Mouse (Mus musculus): ENCODE data around the gene Nfkb1. TPM values are rescaled to one million over a fixed set of nuclear protein-coding genes. Genes with fewer than 3 reads are reported as not detected.
A peak's percentile ranks its signal among the peaks of the same experiment; 100 is the strongest.

Nfkb1 gene
- polyA plus RNA-seq, 1 experiment from 2014 or later, result 16.0 TPM

GRCm38 (mm10) chr3:135631096-135631457, 60.3 kb downstream of the Nfkb1 start:
- DNase-seq (ENCODE audit: low spot score), result no peak
- WGBS, result 60% methylated on average over 10 of the region's 10 CpGs
- peaks cover 31% of the 10 kb centered on the region for H3K4me1 ChIP-seq

GRCm38 (mm10) chr3:135630430-135631095, 60.8 kb downstream of the Nfkb1 start:
- no peak overlapping the region for H3K27ac ChIP-seq
- H3K9me3 ChIP-seq, result no peaks in the 10 kb centered on the region
- H3K4me3 ChIP-seq, result no peak overlapping the region
- no peak for DNase-seq (ENCODE audit: low spot score)
- H3K36me3 ChIP-seq, result peaks cover 27% of the 10 kb centered on the region
- peaks cover 26% of the 10 kb centered on the region for H3K4me1 ChIP-seq
- H3K27me3 ChIP-seq (ENCODE audit: insufficient read depth, poor library complexity, severe bottlenecking), result no peaks in the 10 kb centered on the region
- 68% methylated on average over 21 of the region's 21 CpGs for WGBS

More at GRCm38 (mm10) chr3:135631096-135631457, 60.3 kb downstream of the Nfkb1 start:
- H3K27ac ChIP-seq, result no peak overlapping the region
- no peak overlapping the region for H3K4me3 ChIP-seq
- H3K9me3 ChIP-seq, result no peaks in the 10 kb centered on the region
- peaks cover 24% of the 10 kb centered on the region for H3K36me3 ChIP-seq
- no peaks in the 10 kb centered on the region for H3K27me3 ChIP-seq (ENCODE audit: insufficient read depth, poor library complexity, severe bottlenecking)

- no peak for DNase-seq (ENCODE audit: low spot score)
- WGBS, result 87% methylated on average over 4 of the region's 4 CpGs
Measured at GRCm38 (mm10) chr3:135629830-135630355, 61.5 kb downstream of the Nfkb1 start.

GRCm38 (mm10) chr3:135628706-135629169, 62.6 kb downstream of the Nfkb1 start:
- Histone ChIP-seq H3K4me1 (peaks cover 18% of the 10 kb centered on the region), H3K9me3 (no peaks in the 10 kb centered on the region), H3K27ac (peak overlapping the region; percentile 68), H3K4me3 (no peak overlapping the region), H3K36me3 (peaks cover 43% of the 10 kb centered on the region), H3K27me3 (ENCODE audit: insufficient read depth, poor library complexity, severe bottlenecking) (no peaks in the 10 kb centered on the region)
- DNase-seq (ENCODE audit: low spot score), result no peak
- WGBS, result 52% methylated on average over 9 of the region's 9 CpGs

More at GRCm38 (mm10) chr3:135629830-135630355, 61.5 kb downstream of the Nfkb1 start:
- Histone ChIP-seq H3K27me3 (ENCODE audit: insufficient read depth, poor library complexity, severe bottlenecking) (no peaks in the 10 kb centered on the region), H3K4me3 (no peak overlapping the region), H3K9me3 (no peaks in the 10 kb centered on the region), H3K4me1 (peaks cover 22% of the 10 kb centered on the region), H3K36me3 (peaks cover 33% of the 10 kb centered on the region), H3K27ac (no peak overlapping the region)

GRCm38 (mm10) chr3:135628000-135628705, 63.2 kb downstream of the Nfkb1 start:
- H3K27ac ChIP-seq, result peak overlapping the region; percentile 68

DNA sequence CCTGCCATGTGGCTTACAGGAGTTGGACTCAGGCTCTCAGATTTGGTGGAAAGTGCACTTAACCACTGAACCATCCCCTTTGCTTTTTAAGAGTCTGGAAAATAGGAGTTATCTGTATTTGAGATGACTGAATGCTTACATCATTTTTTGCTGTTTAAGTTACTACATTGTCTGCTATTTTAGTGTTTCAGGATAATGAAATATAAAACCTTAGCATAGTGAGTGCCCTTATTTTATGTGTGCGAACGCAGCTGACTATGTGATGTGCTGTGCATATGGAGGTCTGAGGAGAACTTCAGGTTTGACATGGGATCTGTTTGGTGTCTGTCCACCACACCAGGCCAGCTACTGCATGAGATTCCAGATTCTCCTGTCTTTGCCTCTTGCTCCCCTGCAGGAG, 66.1 kb downstream of the Nfkb1 start:
- no peak for DNase-seq (ENCODE audit: low spot score)
- 94% methylated on average over 2 of the region's 2 CpGs for WGBS

More at GRCm38 (mm10) chr3:135628000-135628705, 63.2 kb downstream of the Nfkb1 start:
- Histone ChIP-seq H3K4me1 (peaks cover 18% of the 10 kb centered on the region), H3K36me3 (peaks cover 48% of the 10 kb centered on the region), H3K27me3 (ENCODE audit: insufficient read depth, poor library complexity, severe bottlenecking) (no peaks in the 10 kb centered on the region), H3K9me3 (no peaks in the 10 kb centered on the region), H3K4me3 (no peak overlapping the region)
- 77% methylated on average over 9 of the region's 9 CpGs for WGBS
- no peak for DNase-seq (ENCODE audit: low spot score)

DNA sequence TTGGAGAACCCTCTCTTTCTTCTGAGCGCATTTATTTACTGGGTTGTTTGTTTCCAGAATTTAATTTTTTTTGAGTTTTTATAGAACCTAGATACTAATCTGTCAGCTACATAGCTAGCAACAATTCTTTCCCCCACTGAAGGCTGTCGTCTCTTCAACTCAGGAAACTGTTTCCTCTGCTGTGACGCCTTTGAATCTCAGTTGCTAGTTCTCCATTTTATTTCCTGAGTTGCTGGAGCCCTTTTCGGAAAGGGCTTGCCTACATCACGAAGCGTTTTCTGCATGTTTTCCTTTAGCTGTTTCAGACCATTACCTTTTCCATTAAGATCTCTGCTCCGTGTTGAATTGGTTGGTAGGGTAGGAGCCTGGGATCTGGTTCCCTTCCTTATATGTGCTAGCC, 74.6 kb downstream of the Nfkb1 start:
- H3K4me3 ChIP-seq, result no peak overlapping the region
- no peaks in the 10 kb centered on the region for H3K4me1 ChIP-seq
- H3K9me3 ChIP-seq, result no peaks in the 10 kb centered on the region
- H3K27me3 ChIP-seq (ENCODE audit: insufficient read depth, poor library complexity, severe bottlenecking), result no peaks in the 10 kb centered on the region
- WGBS, result 85% methylated on average over 7 of the region's 7 CpGs
- DNase-seq (ENCODE audit: low spot score), result no peak
- H3K36me3 ChIP-seq, result peaks cover 79% of the 10 kb centered on the region
- H3K27ac ChIP-seq, result no peak overlapping the region

More for the DNA sequence above, 66.1 kb downstream of the Nfkb1 start:
- no peak overlapping the region for H3K4me3 ChIP-seq
- H3K27ac ChIP-seq, result no peak overlapping the region
- H3K27me3 ChIP-seq (ENCODE audit: insufficient read depth, poor library complexity, severe bottlenecking), result no peaks in the 10 kb centered on the region
- no peaks in the 10 kb centered on the region for H3K9me3 ChIP-seq
- peaks cover 56% of the 10 kb centered on the region for H3K36me3 ChIP-seq
- H3K4me1 ChIP-seq, result peaks cover 13% of the 10 kb centered on the region

- no peaks in the 10 kb centered on the region for H3K9me3 ChIP-seq
- H3K27me3 ChIP-seq (ENCODE audit: insufficient read depth, poor library complexity, severe bottlenecking), result no peaks in the 10 kb centered on the region
- H3K4me1 ChIP-seq, result 0 out of 2 replicates have a peak, but pooled peaks cover 4% of the 10 kb centered on the region
- no peak overlapping the region for H3K27ac ChIP-seq
- DNase-seq (ENCODE audit: low spot score), result no peak
- peaks cover 93% of the 10 kb centered on the region for H3K36me3 ChIP-seq
- no peak overlapping the region for H3K4me3 ChIP-seq
- 91% methylated on average over 3 of the region's 3 CpGs for WGBS
Measured at GRCm38 (mm10) chr3:135614376-135614775, 77.0 kb downstream of the Nfkb1 start.

- Histone ChIP-seq H3K4me3 (no peak overlapping the region), H3K27ac (no peak overlapping the region), H3K9me3 (no peaks in the 10 kb centered on the region), H3K36me3 (peaks cover 84% of the 10 kb centered on the region), H3K4me1 (peaks cover 26% of the 10 kb centered on the region), H3K27me3 (ENCODE audit: insufficient read depth, poor library complexity, severe bottlenecking) (no peaks in the 10 kb centered on the region)
- no peak for DNase-seq (ENCODE audit: low spot score)
- 48% methylated on average over 3 of the region's 3 CpGs for WGBS
Measured at GRCm38 (mm10) chr3:135610221-135610620, 81.1 kb downstream of the Nfkb1 start.

GRCm38 (mm10) chr3:135607660-135608473, 83.5 kb downstream of the Nfkb1 start:
- DNase-seq (ENCODE audit: low spot score), result no peak
- Histone ChIP-seq H3K9me3 (no peaks in the 10 kb centered on the region), H3K4me3 (0 out of 2 replicates have a peak overlapping the region, but pooled peaks have one; percentile 22), H3K27ac (peak overlapping the region; percentile 82), H3K27me3 (ENCODE audit: insufficient read depth, poor library complexity, severe bottlenecking) (no peaks in the 10 kb centered on the region), H3K4me1 (peaks cover 50% of the 10 kb centered on the region), H3K36me3 (peaks cover 76% of the 10 kb centered on the region)
- 74% methylated on average over 24 of the region's 24 CpGs for WGBS

DNA sequence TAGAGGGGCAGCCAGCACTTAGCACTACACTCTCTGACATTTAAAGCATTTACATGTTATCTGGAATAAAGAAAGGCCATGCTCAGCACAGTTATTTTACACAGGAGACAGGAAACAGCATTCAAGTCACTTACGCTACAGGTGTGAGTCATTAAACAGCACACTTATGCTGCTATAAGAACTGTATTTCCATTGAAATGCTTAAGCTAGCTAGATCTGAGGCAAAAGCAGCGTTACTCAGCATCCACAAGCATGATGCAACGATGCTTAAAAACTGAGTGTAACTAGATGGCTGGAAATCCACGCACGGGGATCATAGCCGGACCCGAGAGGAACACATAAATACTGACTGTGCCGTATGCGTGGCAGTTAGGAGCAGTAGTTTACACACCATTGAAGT, 84.3 kb downstream of the Nfkb1 start:
- WGBS, result 89% methylated on average over 9 of the region's 9 CpGs
- H3K27me3 ChIP-seq (ENCODE audit: insufficient read depth, poor library complexity, severe bottlenecking), result no peaks in the 10 kb centered on the region
- H3K4me1 ChIP-seq, result peaks cover 57% of the 10 kb centered on the region
- H3K27ac ChIP-seq, result no peak overlapping the region
- peaks cover 68% of the 10 kb centered on the region for H3K36me3 ChIP-seq
- DNase-seq (ENCODE audit: low spot score), result no peak
- H3K4me3 ChIP-seq, result no peak overlapping the region
- H3K9me3 ChIP-seq, result no peaks in the 10 kb centered on the region

DNA sequence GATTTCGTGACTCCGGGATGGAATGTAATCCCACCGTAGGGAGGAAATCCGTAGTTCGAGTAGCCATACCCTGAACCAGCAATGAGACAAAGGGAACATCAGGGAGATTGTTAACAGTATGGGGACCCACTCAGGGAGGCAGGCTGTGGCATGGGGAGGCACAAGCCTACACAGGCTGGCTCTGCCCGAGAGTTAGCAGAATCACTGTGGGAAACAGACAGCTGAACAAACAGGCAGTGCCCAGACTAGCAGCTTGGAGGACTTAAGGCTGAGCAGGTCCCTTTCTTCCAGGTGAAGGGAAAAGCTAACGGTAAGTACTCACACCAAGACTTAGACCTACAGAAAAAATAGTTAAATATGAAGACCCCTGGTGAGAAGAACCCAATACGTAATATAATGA, 84.8 kb downstream of the Nfkb1 start:
- WGBS, result 90% methylated on average over 8 of the region's 8 CpGs
- DNase-seq (ENCODE audit: low spot score), result no peak
- H3K9me3 ChIP-seq, result no peaks in the 10 kb centered on the region
- no peak overlapping the region for H3K4me3 ChIP-seq
- H3K27me3 ChIP-seq (ENCODE audit: insufficient read depth, poor library complexity, severe bottlenecking), result no peaks in the 10 kb centered on the region
- peaks cover 62% of the 10 kb centered on the region for H3K4me1 ChIP-seq
- H3K27ac ChIP-seq, result peak overlapping the region; percentile 47; the same call in 1 of the 2 replicates
- H3K36me3 ChIP-seq, result peaks cover 67% of the 10 kb centered on the region
